Mouse (Mus musculus) heart, adult 8-10 months (tissue): ENCODE measurements around the gene Asb18. TPM values are rescaled to one million over a fixed set of nuclear protein-coding genes. Genes with fewer than 3 reads are reported as not detected.

ENCODE experiments used
- DNase-seq: peaks from one replicate; pipeline ENCODE4 v3.0.0; 2022; ENCODE audit warnings: low spot score
- total RNA-seq, 4 experiments: library from RNA; stranded (reverse); gene quantifications; 2 replicates each; pipeline ENCODE4 v1.2.4; 2022

The Asb18 gene
- total RNA-seq, 4 experiments from 2014 or later = 16.3 to 27.3 (median 23.7) TPM

DNA sequence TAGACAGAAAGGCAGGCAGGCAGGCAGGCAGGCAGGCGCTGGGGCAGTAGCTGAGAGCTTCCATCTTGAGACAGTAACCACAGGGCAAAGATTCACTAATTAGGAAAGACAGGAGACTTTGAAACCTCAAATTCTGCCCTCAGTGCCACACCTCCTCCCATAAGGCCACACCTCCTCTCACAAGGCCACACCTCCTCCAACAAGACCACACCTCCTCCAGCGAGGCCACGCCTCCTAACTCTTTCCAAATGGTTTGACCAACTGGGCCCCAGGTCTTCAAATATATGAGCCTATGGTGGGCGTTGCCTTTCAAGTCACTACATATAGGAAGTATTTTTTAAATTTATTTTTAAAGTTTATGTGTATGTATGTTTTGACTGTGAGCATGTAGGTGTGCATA lies 113.1 kb downstream of the Asb18 start:
- no peak for DNase-seq

Other genes with a start within 250 kb of the Asb18 start
- gene Gbx2, start 83.5 kb downstream of the Asb18 start, total RNA-seq = under 1 TPM in 1 of 4 experiments, not detected in 3; 0.22 TPM
- not detected for gene Iqca, start 138.7 kb upstream of the Asb18 start, total RNA-seq
- gene Ackr3, start 189.3 kb upstream of the Asb18 start, total RNA-seq = 10 to 100 TPM; 46.3 to 71.9 (median 54.9) TPM